Mouse (Mus musculus) fibroblast of lung, adult 2 months (primary cell): Measurements from ENCODE around the gene Scyl1.

ENCODE experiments used
- DNase-seq: peaks from one replicate; pipeline ENCODE4 v3.0.0-alpha.2; 2011; ENCODE audit warnings: low read depth

The Scyl1 gene

DNA sequence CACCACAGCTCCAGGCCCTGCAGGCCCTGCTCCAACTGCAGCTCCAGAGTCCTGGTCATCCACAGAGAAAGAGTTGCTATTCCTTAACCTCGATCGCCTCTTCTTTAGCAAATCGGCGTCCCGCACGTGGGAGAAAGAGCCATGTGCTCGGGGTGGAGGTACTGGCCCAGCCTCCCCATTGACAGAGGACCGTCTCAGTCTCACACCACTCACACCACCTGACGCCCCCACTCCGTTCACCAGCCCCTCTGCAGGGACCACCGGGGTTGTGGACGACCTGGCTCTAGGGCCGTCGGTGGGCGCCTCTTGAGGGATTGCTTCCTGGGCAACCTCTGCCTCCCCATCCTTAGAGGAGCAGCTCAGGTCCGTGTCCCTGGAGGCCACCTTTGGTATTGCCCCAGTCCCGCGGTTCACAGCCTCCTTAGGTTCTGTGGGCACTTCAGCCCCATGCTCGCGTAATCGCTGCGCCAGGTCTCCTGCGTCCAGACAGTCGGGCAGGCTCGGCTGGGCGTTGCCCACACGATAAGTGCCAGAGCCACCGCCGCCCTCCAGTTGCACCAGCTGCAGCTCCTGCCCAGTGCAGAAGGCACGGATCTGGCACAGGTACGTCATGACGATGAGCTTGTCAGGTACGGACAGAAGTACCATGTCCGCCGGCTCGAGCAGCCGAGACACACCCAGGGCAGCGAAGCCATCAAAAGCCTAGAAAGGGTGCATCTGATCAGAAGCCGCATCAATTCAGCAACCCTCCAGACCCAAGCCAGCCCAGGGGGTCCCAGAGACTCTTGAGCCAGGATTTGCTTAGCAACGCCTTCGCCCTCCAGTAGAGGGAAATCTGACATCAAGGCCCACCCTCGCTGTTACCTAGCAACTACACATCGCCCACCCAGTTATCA lies 55.2 kb downstream of the Scyl1 start:
- no peak for DNase-seq

- peak; percentile 69 for DNase-seq
Measured at GRCm38 (mm10) chr19:5713730-5714129, 57.5 kb downstream of the Scyl1 start.

DNA sequence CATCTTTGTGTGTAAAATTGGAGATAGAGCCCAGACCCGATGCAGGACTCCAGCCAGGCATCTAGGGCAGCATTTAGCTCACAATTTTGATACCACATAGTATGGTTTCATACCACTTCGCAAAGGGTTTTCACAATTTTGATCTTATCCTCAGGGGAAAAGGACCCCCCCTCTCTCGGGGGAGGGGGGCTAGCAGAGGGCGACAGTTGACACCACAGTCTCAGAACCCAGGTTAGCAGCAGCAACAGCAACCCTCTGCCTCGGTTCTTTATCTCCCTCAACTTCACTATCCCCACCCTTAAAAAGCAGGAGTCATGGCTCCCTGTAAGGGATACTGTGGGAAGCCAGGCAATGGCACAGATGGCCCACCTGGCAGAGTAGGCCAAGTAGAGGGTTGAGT lies 58.0 kb downstream of the Scyl1 start:
- no peak for DNase-seq

DNA sequence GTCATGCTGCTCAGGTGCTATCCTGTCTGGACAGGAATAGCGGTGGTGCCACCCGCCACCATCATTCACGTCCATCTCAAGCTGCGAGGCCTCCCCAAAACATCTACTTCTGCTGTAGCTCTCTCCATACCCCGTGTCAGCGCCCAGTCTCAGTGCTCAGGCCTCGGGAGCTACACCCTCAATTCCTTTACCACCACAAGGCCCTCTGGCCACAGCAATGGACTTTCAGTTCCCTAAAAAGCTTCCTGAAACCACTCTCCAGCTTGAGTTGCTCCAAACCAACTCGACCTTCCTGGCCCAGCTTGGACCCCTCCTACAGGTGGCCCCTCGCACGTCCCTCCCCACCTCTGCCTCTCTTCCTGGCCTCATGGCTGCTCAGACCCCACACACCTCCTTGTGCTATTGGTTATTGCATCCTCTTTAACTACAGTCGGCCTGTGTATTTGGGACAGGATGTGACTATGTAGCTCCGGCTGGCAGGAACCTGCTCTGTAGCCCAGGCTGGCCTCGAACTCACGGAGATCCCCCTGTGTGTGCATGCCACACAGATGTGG lies 59.2 kb downstream of the Scyl1 start:
- no peak for DNase-seq

- DNase-seq: no peak
Measured at GRCm38 (mm10) chr19:5711218-5711617, 60.0 kb downstream of the Scyl1 start.

GRCm38 (mm10) chr19:5710581-5710980 lies 60.6 kb downstream of the Scyl1 start:
- DNase-seq: no peak

- no peak for DNase-seq
Measured at GRCm38 (mm10) chr19:5710068-5710467, 61.2 kb downstream of the Scyl1 start.
